Mouse (Mus musculus) C3H10T1/2 (cell line): ENCODE data around the gene Prps1l3. TPM values are rescaled to one million over a fixed set of nuclear protein-coding genes. Genes with fewer than 3 reads are reported as not detected.

Experiments used
- polyA plus RNA-seq, 2 experiments: library from polyadenylated mRNA; unstranded; fragments of >200 nt; fragmentation: generic; extraction: Trizol; gene quantifications; one replicate each; pipeline ENCODE4 v1.2.1; 2012; ENCODE audit warnings: missing spikeins in 2 of 2

Gene Prps1l3
- polyA plus RNA-seq, result 1 to 10 TPM; 1.3 to 6.5 TPM

GRCm38 (mm10) chr12:57230192-57230706 lies at the start of gene Prps1l3, which contains the start of gene Mipol1:
Gene Prps1l3 (plus strand): TSS chr12:57230412.
Gene Mipol1 (plus strand): TSS chr12:57230427.

GRCm38 (mm10) chr12:57197363-57198026 lies 32.7 kb upstream of the Prps1l3 start, which contains the start of gene Slc25a21:
Gene Slc25a21 (minus strand): TSS chr12:57197472.

Other genes with a start within 250 kb of the Prps1l3 start
- gene Slc25a21, start 32.9 kb upstream of the Prps1l3 start, polyA plus RNA-seq, result not detected
- gene Mipol1, start within 50 bp of the Prps1l3 start, polyA plus RNA-seq, result under 1 TPM; 0.26 to 0.99 TPM